Mouse (Mus musculus): ENCODE results near the gene Slco1c1.
"Not testable (repeated sequence)": the region's sequence is repeated elsewhere in the genome, so short reads cannot be mapped to it uniquely, and the experiment has no call there.

Gene Slco1c1

GRCm38 (mm10) chr6:141590002-141590401 lies 65.8 kb downstream of the Slco1c1 start:
- DNase-seq (ENCODE audit: low read depth, low spot score), result no peak

GRCm38 (mm10) chr6:141590598-141591200 lies 66.5 kb downstream of the Slco1c1 start:
- DNase-seq (ENCODE audit: low read depth, low spot score), result not testable (repeated sequence)

GRCm38 (mm10) chr6:141596081-141596480 lies 71.9 kb downstream of the Slco1c1 start:
- no peak for DNase-seq (ENCODE audit: low read depth, low spot score)

- DNase-seq (ENCODE audit: low read depth, low spot score), result no peak
Measured at GRCm38 (mm10) chr6:141597037-141597436, 72.9 kb downstream of the Slco1c1 start.

- DNase-seq (ENCODE audit: low read depth, low spot score), result no peak
Measured at GRCm38 (mm10) chr6:141600940-141601339, 76.8 kb downstream of the Slco1c1 start.

GRCm38 (mm10) chr6:141610702-141611260 lies 86.6 kb downstream of the Slco1c1 start:
- no peak for DNase-seq (ENCODE audit: low read depth, low spot score)

- DNase-seq (ENCODE audit: low read depth, low spot score), result no peak
Measured at GRCm38 (mm10) chr6:141614017-141614416, 89.8 kb downstream of the Slco1c1 start.

- no peak for DNase-seq (ENCODE audit: low read depth, low spot score)
Measured at GRCm38 (mm10) chr6:141615348-141615747, 91.2 kb downstream of the Slco1c1 start.
